In genomic region chr11:99948175-99948574, GRCm38 (mm10) we compare ENCODE assay signal across 43 mouse cellular contexts. TPM values are rescaled to one million over a fixed set of nuclear protein-coding genes. Genes with fewer than 3 reads are reported as not detected.
"Had no signal": no experiment of that assay in that cellular context is flagged by ENCODE, and none has a peak within 500 bp of the region (broad histone marks: within the 10 kb centered on the region; RNA-seq: fewer than 3 reads in every experiment).

TSS of gene Krtap9-5 (plus strand) at chr11:99948475.

- H3K9me3 ChIP-seq: heart, embryonic 10.5 days; hindbrain, embryonic 12.5 days; intestine, embryonic 15.5 days; limb, embryonic 13.5 days; limb, embryonic 15.5 days; liver, embryonic 12.5 days had no signal

- ATAC-seq: hindbrain, embryonic 16.5 days; inflammation-experienced regulatory T-cells, adult 6 months; intestine, embryonic 15.5 days; intestine, postnatal 0 days; liver, embryonic 12.5 days had no signal

- H3K4me1 ChIP-seq: heart, embryonic 10.5 days; heart, embryonic 12.5 days; hindbrain, embryonic 12.5 days; intestine, embryonic 15.5 days; limb, embryonic 13.5 days; limb, embryonic 15.5 days; liver, embryonic 12.5 days had no signal

- DNase-seq: gastrocnemius, adult 2 months; gastrocnemius, postnatal 10 days; gastrocnemius, postnatal 25 days; heart, adult 18-20 months; heart, postnatal 10 days; heart, postnatal 4 days; kidney, adult 18-20 months; kidney, adult 8-10 months; kidney, postnatal 14 days; kidney, postnatal 36 days; layer of hippocampus, adult 9-11 months; layer of hippocampus, postnatal 36 days; left cerebral cortex, postnatal 4 days had no signal

- H3K9ac ChIP-seq: heart, embryonic 12.5 days; hindbrain, embryonic 12.5 days; hindbrain, embryonic 14.5 days; intestine, embryonic 15.5 days; limb, embryonic 13.5 days; limb, embryonic 15.5 days; liver, embryonic 12.5 days had no signal

- H3K4me2 ChIP-seq: heart, embryonic 12.5 days; hindbrain, embryonic 12.5 days; hindbrain, embryonic 14.5 days; intestine, embryonic 15.5 days; limb, embryonic 13.5 days; limb, embryonic 15.5 days; liver, embryonic 12.5 days had no signal

- H3K27me3 ChIP-seq: heart, embryonic 12.5 days; hindbrain, embryonic 12.5 days; intestine, embryonic 15.5 days; limb, embryonic 13.5 days; limb, embryonic 15.5 days; liver, embryonic 12.5 days had no signal

- H3K27ac ChIP-seq: gastrocnemius, adult 2 months; heart, embryonic 10.5 days; hindbrain, embryonic 10.5 days; hindbrain, embryonic 12.5 days; hindbrain, embryonic 14.5 days; intestine, embryonic 15.5 days; limb, embryonic 13.5 days; limb, embryonic 15.5 days; liver, embryonic 12.5 days had no signal

- H3K4me3 ChIP-seq: gastrocnemius, adult 2 months; heart, embryonic 10.5 days; heart, embryonic 12.5 days; hindbrain, embryonic 10.5 days; hindbrain, embryonic 12.5 days; intestine, embryonic 15.5 days; limb, embryonic 13.5 days; limb, embryonic 15.5 days; liver, embryonic 12.5 days had no signal

- H3K36me3 ChIP-seq: heart, embryonic 10.5 days; heart, embryonic 12.5 days; hindbrain, embryonic 10.5 days; hindbrain, embryonic 12.5 days; intestine, embryonic 15.5 days; limb, embryonic 13.5 days; limb, embryonic 15.5 days; liver, embryonic 12.5 days had no signal

RNA-seq across cellular contexts. Expression of gene Krtap9-5, which starts in this region (rescaled TPM):
- total RNA-seq: gastrocnemius, adult 2 months; gastrocnemius, postnatal 10 days; gastrocnemius, postnatal 25 days; gastrocnemius, postnatal 4 days; granulocyte monocyte progenitor cell, adult 5-6 weeks; heart, adult 18-20 months; heart, adult 8-10 months; heart, postnatal 10 days; heart, postnatal 25 days; heart, postnatal 4 days; layer of hippocampus, adult 18-20 months; layer of hippocampus, adult 8-10 months; layer of hippocampus, postnatal 14 days; layer of hippocampus, postnatal 36 days; left cerebral cortex, adult 18-20 months; left cerebral cortex, adult 8-10 months; left cerebral cortex, postnatal 10 days; left cerebral cortex, postnatal 25 days; left cerebral cortex, postnatal 4 days; liver, adult 2 months had no signal
- polyA plus RNA-seq: heart, embryonic 10.5 days; heart, embryonic 12.5 days; heart, embryonic 14.5 days; heart, embryonic 16.5 days; hindbrain, embryonic 10.5 days; hindbrain, embryonic 12.5 days; hindbrain, embryonic 14.5 days; hindbrain, embryonic 16.5 days; inflammation-experienced regulatory T-cells, adult 6 months; intestine, embryonic 15.5 days; intestine, postnatal 0 days; kidney, embryonic 14.5 days; kidney, embryonic 16.5 days; large intestine, adult 2 months; limb, embryonic 11.5 days; limb, embryonic 13.5 days; limb, embryonic 15.5 days; liver, adult 2 months; liver, embryonic 12.5 days had no signal
